Mouse (Mus musculus) megakaryocyte, embryonic 14.5 days (primary cell): Measurements from ENCODE around the gene 1700061G19Rik.

ENCODE experiments used
- FLI1 ChIP-seq: IDR thresholded peaks from 2 replicates; pipeline ENCODE4 v1.6.1; 2012; ENCODE audit warnings: low read length, inconsistent platforms, mixed read lengths
- GATA1 ChIP-seq: IDR thresholded peaks from 3 replicates; pipeline ENCODE4 v1.6.1; 2012; ENCODE audit warnings: mixed read lengths, low read length, inconsistent platforms, borderline replicate concordance

DNA sequence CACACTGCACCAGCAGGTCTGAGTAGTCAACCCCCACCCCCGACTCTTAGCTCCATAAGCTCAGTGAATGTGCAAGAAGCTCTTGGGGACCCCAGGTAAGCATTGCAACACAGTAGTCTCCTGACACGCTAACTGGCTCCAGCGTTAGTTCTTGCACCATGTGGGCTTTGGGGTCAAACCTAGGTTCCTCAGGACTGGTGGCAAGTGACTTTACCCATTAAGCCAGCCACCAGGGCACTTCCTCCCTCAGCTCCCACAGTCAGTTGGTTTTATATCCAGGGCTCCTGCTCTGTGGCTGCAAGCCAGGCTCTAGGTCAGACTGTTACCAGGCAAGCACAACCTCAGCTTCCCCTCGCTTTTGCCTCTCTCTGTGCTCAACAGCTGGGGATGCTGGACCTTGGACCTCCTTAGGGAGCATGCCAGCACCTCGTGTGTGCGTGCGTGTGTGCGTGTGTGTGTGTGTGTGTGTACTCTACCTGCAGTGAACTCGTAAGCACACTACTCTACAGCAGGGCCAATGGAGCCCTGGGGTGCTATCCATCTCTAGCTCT, 20.2 kb downstream of the 1700061G19Rik start:
- no peak for TF ChIP-seq GATA1
- TF ChIP-seq FLI1: no peak
